Mouse (Mus musculus) activated CD4-positive, CD25-positive, alpha-beta regulatory T cell, adult 9 weeks (primary cell): ENCODE data around the gene BC080695. TPM values are rescaled to one million over a fixed set of nuclear protein-coding genes. Genes with fewer than 3 reads are reported as not detected.

Experiments used
- polyA plus RNA-seq: library from polyadenylated mRNA; unstranded; fragments of 100-300 nt; shearing (Covaris generic); gene quantifications from one replicate; pipeline ENCODE4 v1.2.1, GENCODE M21; 2017

Gene BC080695
- polyA plus RNA-seq = not detected

GRCm38 (mm10) chr4:143551400-143551799 lies at the start of gene BC080695, which contains the start of gene Gm13057:
BC080695 (plus strand) TSS chr4:143551700.
Gm13057 (plus strand) TSS chr4:143551709.

GRCm38 (mm10) chr4:143511043-143511442 lies 40.5 kb upstream of the BC080695 start, which contains the start of gene Gm13043:
Gm13043 (plus strand) TSS chr4:143511343.

GRCm38 (mm10) chr4:143535654-143536053 lies 15.8 kb upstream of the BC080695 start, which contains the start of gene Gm13040:
Gm13040 (plus strand) TSS chr4:143535954.

GRCm38 (mm10) chr4:143614703-143615102 lies 63.2 kb downstream of the BC080695 start, which contains the start of gene Gm13083:
Gm13083 (plus strand) TSS chr4:143615003.

Other genes with a start within 250 kb of the BC080695 start
- not detected for gene Lrrc38, start 201.9 kb upstream of the BC080695 start, polyA plus RNA-seq
- gene Pramel1, start 157.3 kb upstream of the BC080695 start, polyA plus RNA-seq = not detected
- 48.2 TPM for gene Pramef8, start 139.3 kb upstream of the BC080695 start, polyA plus RNA-seq
- not detected for gene Oog4, start 101.4 kb upstream of the BC080695 start, polyA plus RNA-seq
- gene Gm13043, start 40.4 kb upstream of the BC080695 start, polyA plus RNA-seq = not detected
- not detected for gene Gm13040, start 15.7 kb upstream of the BC080695 start, polyA plus RNA-seq
- gene Gm13057, start within 50 bp of the BC080695 start, polyA plus RNA-seq = not detected
- not detected for gene Gm13083, start 63.3 kb downstream of the BC080695 start, polyA plus RNA-seq
- gene Gm13088, start 105.5 kb downstream of the BC080695 start, polyA plus RNA-seq = not detected
- not detected for gene Gm13089, start 151.0 kb downstream of the BC080695 start, polyA plus RNA-seq
- not detected for gene Gm13078, start 167.8 kb downstream of the BC080695 start, polyA plus RNA-seq
- gene Gm13023, start 237.7 kb downstream of the BC080695 start, polyA plus RNA-seq = not detected